Mouse (Mus musculus) ovary, adult 2 months (tissue): ENCODE results near the gene 2610042L04Rik. TPM values are rescaled to one million over a fixed set of nuclear protein-coding genes. Genes with fewer than 3 reads are reported as not detected.

ENCODE experiments used
- polyA plus RNA-seq: library from polyadenylated mRNA; depleted of rRNA; stranded (reverse); fragments of >200 nt; gene quantifications from 2 replicates; pipeline ENCODE4 v1.2.3, GENCODE M21; 2012; rRNA removed

The 2610042L04Rik gene
- polyA plus RNA-seq: not detected in 2 replicates

DNA sequence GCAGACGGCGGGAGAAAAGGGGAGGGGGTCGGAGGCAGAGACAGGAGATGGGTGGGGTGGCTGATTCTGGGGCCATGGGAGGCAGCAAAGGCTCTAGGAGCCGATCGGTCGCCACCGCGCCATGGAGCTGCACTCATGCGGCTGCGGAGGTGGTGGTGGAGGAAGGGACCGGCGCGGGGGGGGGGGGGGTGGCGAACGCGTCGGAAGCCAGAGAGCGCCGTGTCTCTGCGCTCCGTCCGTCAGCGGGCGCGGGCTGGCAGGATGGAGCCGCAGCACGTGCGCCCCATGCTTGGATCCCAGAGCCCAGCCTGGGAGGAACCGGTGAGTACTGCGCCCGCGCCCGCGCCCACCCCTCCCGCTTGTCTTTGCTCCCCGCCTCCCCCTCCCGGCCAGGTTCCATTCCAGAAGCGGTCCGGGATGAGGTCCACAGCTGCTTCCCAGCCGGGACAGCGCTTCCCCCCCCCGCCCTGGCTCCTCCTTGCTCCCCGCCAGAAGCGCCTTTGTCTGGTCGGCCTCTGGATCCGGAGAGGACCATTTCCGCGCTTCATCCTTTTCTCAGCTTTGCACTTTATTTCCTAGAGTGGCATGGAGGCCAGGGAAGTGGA lies at the start of gene 2610042L04Rik:
TSS of gene 2610042L04Rik (plus strand) at position 288 of the 605 bp plus-strand sequence.

DNA sequence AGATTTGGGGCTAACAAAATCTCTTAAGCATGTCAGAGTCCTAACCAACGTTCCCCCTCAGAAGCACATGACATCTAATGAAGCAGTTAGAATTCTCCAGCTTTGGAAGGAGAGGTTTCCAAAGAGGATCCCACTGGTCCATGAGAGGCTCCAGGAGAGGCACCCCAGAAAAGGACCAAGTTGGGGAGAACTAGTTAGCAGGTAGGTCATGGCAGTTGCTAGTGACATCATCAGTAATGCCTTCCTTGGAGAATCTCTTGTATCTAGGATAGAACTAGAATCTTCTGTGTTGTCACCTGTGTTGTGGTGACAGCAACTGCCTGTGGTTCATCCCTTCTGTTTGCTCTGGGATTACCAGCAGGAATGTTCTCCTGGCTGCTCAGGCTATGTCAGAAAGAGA lies 17.6 kb upstream of the 2610042L04Rik start, which contains the start of gene Gm3149:
TSS of gene Gm3149 (plus strand) at position 301 of the 400 bp plus-strand sequence.

DNA sequence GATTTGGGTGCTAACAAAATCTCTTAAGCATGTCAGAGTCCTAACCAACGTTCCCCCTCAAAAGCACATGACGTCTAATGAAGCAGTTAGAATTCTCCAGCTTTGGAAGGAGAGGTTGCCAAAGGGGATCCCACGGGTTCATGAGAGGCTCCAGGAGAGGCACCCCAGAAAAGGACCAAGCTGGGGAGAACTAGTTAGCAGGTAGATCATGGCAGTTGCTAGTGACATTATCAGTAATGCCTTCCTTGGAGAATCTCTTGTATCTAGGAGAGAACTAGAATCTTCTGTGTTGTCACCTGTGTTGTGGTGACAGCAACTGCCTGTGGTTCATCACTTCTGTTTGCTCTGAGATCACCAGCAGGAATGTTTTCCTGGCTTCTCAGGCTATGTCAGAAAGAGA lies 62.7 kb downstream of the 2610042L04Rik start, which contains the start of gene Gm3159:
TSS of gene Gm3159 (plus strand) at position 301 of the 400 bp plus-strand sequence.

Other genes starting within 250 kb of the 2610042L04Rik start
- gene Gm8108, start 224.2 kb upstream of the 2610042L04Rik start, polyA plus RNA-seq: not detected in 2 replicates
- gene Gm3127, start 169.7 kb upstream of the 2610042L04Rik start, polyA plus RNA-seq: not detected in 2 replicates
- not detected in 2 replicates for gene Gm2974, start 152.2 kb upstream of the 2610042L04Rik start, polyA plus RNA-seq
- gene Gm3138, start 85.1 kb upstream of the 2610042L04Rik start, polyA plus RNA-seq: not detected in 2 replicates
- gene Gm3149, start 17.5 kb upstream of the 2610042L04Rik start, polyA plus RNA-seq: not detected in 2 replicates
- gene Gm3159, start 62.8 kb downstream of the 2610042L04Rik start, polyA plus RNA-seq: not detected in 2 replicates
- gene Gm3164, start 80.7 kb downstream of the 2610042L04Rik start, polyA plus RNA-seq: 0.08 TPM in 1 of 2 replicates, not detected in the other
- not detected in 2 replicates for gene Gm3173, start 96.2 kb downstream of the 2610042L04Rik start, polyA plus RNA-seq
- gene Gm3182, start 147.0 kb downstream of the 2610042L04Rik start, polyA plus RNA-seq: not detected in 2 replicates
- not detected in 2 replicates for gene Gm3047, start 220.6 kb downstream of the 2610042L04Rik start, polyA plus RNA-seq